Mouse (Mus musculus) hematopoietic stem cell, adult 5-6 weeks (primary cell): ENCODE measurements around the gene Gm12184. TPM values are rescaled to one million over a fixed set of nuclear protein-coding genes. Genes with fewer than 3 reads are reported as not detected.
"Not testable (repeated sequence)": the region's sequence is repeated elsewhere in the genome, so short reads cannot be mapped to it uniquely, and the experiment has no call there.

Experiments
- ATAC-seq, 2 experiments: fragments of 125-278 bp in 1 of 2; replicated peaks in 1 of 2; 2 replicates each; pipeline ENCODE4 v1.8.0; 2016 to 2017; ENCODE audit warnings: inconsistent platforms in 2 of 2, mild to moderate bottlenecking in 2 of 2, moderate number of reproducible peaks in 2 of 2, low read depth in 1 of 2, moderate TSS enrichment in 1 of 2; ENCODE audit not compliant: low FRiP score in 2 of 2, poor library complexity in 2 of 2, severe bottlenecking in 2 of 2, insufficient read depth in 1 of 2, low TSS enrichment in 1 of 2
- total RNA-seq: library from RNA; stranded (forward); fragments of 172-1452, 232-1000 nt; gene quantifications from 2 replicates; pipeline ENCODE4 v1.2.3, GENCODE M21; 2017

The Gm12184 gene
- total RNA-seq, 1 experiment from 2014 or later: 23.2 TPM

- ATAC-seq: no peak
Measured at GRCm38 (mm10) chr11:48852190-48852589, 25.7 kb upstream of the Gm12184 start.

GRCm38 (mm10) chr11:48851270-48851995 is 25.0 kb upstream of the Gm12184 start:
- no peak for ATAC-seq

- no peak for ATAC-seq
Measured at GRCm38 (mm10) chr11:48850240-48850639, 23.8 kb upstream of the Gm12184 start.

GRCm38 (mm10) chr11:48846881-48847280 is 20.4 kb upstream of the Gm12184 start:
- ATAC-seq: no peak

- not testable (repeated sequence) for ATAC-seq
Measured at GRCm38 (mm10) chr11:48846362-48846761, 19.9 kb upstream of the Gm12184 start.

GRCm38 (mm10) chr11:48845244-48845815 is 18.9 kb upstream of the Gm12184 start:
- no peak for ATAC-seq

GRCm38 (mm10) chr11:48844309-48844708 is 17.9 kb upstream of the Gm12184 start:
- ATAC-seq: no peak

- ATAC-seq: no peak
Measured at GRCm38 (mm10) chr11:48843202-48843601, 16.7 kb upstream of the Gm12184 start.

- no peak for ATAC-seq
Measured at GRCm38 (mm10) chr11:48842378-48842792, 15.9 kb upstream of the Gm12184 start.

GRCm38 (mm10) chr11:48841213-48841612 is 14.8 kb upstream of the Gm12184 start:
- no peak for ATAC-seq

- no peak for ATAC-seq
Measured at GRCm38 (mm10) chr11:48840805-48841204, 14.3 kb upstream of the Gm12184 start.

GRCm38 (mm10) chr11:48838879-48839680 is 12.6 kb upstream of the Gm12184 start:
- no peak for ATAC-seq

- ATAC-seq: peak; percentile 73 to 74
Measured at GRCm38 (mm10) chr11:48838181-48838797, 11.8 kb upstream of the Gm12184 start.

GRCm38 (mm10) chr11:48837310-48838180 is 11.1 kb upstream of the Gm12184 start:
- ATAC-seq: 0 out of 4 replicates have a peak, but pooled peaks have one; percentile 19 to 22

GRCm38 (mm10) chr11:48836990-48837309 is 10.5 kb upstream of the Gm12184 start:
- no peak for ATAC-seq

- ATAC-seq: no peak
Measured at GRCm38 (mm10) chr11:48835923-48836322, 9.5 kb upstream of the Gm12184 start.
